Mouse (Mus musculus) testis, adult 2 months (tissue): ENCODE data around the gene Dclk2.

Experiments
- CTCF ChIP-seq: fragments of 200-500 bp; IDR thresholded peaks from 2 replicates; pipeline ENCODE4 v1.5.1; 2012; ENCODE audit warnings: low read depth, mild to moderate bottlenecking, inconsistent platforms, low read length, moderate library complexity; ENCODE audit not compliant: control insufficient read depth, insufficient read depth, insufficient replicate concordance
- POLR2A ChIP-seq: fragments of 200-500 bp; IDR thresholded peaks from 2 replicates; pipeline ENCODE4 v1.6.1; 2012; ENCODE audit warnings: low read depth, mild to moderate bottlenecking, inconsistent platforms, low read length, moderate library complexity; ENCODE audit not compliant: control insufficient read depth

DNA sequence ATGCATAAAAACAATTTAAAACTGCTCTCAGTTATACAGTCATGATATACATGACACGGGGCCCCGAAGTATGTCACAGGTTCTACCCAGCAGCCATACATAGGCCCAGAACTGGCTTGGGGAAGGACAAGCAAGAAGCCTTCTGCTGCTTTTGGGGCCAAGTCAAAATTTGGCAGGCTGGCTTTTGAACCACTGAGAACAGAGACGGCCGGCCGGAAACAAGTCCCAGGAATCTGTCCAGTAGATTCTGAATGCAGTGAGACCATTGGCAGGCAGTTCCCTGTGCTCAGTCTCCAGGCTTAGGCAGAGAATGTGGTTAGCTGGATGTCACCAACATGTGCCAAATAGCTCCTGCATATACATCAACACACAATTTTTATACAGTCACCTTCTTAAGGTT lies 130.9 kb downstream of the Dclk2 start:
- TF ChIP-seq CTCF (no peak), POLR2A (no peak)
